Mouse (Mus musculus): ENCODE measurements around the gene Cenpb. TPM values are rescaled to one million over a fixed set of nuclear protein-coding genes. Genes with fewer than 3 reads are reported as not detected.

The Cenpb gene
- total RNA-seq, 1 experiment from 2014 or later: 17.4 TPM

DNA sequence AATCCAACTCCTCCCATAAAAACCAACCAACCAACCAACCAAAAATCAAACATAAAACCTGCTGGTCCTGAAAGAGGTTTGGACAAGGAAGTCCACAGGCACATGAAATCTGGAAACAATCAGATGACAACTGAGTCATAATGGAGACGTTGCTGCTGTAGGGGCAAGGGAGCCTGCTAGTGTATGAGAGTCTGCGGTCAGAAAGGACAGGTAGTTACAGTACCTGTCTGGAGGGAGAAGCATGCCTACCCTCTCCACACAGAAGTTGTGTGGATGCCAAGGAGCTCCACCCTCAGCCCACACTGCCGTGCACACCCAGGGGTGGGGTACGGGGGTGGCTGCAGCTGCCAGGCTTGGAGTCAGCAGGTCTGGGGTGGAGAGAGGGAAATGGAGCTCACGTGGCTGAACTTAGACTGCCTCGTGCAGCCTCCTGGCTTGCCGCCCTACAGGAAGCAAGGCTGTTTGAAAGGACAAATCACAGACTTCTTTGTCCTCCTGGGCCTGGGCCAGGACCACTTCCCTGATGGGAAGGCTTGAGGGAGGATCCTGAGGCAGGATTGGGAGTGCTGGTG is 24.6 kb upstream of the Cenpb start:
- peak; percentile 69 to 72 for ATAC-seq (replicated peaks in 1 of 2; ENCODE audit: insufficient read depth in 1 of 2, low FRiP score in 2 of 2, low TSS enrichment in 1 of 2, low read depth in 1 of 2, poor library complexity in 2 of 2, severe bottlenecking in 2 of 2)

DNA sequence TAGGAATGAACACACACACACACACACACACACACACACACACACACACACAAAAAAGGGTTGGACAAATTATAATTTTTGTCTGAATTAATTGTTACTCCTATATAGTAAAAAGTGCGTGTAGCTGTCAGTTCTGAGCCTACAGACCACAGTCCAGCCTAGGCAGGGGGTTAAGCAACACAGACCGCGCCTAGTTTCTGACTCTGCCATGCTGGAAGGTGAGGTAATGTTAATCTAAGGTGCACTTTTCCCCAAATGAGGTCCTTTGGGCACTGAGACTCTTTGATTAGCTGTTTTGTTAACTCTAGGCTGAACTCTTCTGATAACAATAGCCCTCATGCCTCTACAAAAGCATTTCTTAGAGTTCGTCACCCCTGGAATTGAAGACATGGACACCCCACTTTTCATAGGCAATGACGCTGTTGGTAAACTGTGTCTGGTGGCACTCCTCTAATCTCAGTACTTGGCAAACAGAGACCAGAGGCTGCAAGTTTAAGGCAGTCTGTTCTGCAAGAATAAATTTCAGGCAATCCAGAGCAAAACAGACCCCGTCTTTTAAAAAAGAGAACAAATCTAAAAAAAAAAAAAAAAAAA is 24.0 kb upstream of the Cenpb start:
- no peak for ATAC-seq (replicated peaks in 1 of 2; ENCODE audit: insufficient read depth in 1 of 2, low FRiP score in 2 of 2, low TSS enrichment in 1 of 2, low read depth in 1 of 2, poor library complexity in 2 of 2, severe bottlenecking in 2 of 2)

DNA sequence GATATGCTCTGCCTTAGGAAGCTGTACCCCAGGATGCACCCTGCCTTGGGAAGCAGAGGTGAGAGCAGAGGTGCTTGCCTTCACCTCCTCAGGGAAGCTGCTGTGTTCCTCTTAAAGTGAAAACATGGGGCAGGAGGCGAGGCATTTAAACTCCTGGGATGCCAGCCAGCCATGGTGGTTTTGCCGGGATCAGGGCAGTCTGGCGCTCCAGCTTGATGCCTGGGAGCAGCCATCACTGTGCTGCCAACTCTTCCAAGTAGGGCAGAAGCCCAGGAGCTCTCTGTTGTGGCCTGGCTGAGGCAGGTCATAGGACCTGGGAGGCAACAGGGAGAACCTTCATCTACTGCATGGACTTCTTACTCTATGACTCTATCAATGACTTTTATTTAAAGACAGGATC is 21.4 kb upstream of the Cenpb start:
- ATAC-seq (replicated peaks in 1 of 2; ENCODE audit: insufficient read depth in 1 of 2, low FRiP score in 2 of 2, low TSS enrichment in 1 of 2, low read depth in 1 of 2, poor library complexity in 2 of 2, severe bottlenecking in 2 of 2): no peak

DNA sequence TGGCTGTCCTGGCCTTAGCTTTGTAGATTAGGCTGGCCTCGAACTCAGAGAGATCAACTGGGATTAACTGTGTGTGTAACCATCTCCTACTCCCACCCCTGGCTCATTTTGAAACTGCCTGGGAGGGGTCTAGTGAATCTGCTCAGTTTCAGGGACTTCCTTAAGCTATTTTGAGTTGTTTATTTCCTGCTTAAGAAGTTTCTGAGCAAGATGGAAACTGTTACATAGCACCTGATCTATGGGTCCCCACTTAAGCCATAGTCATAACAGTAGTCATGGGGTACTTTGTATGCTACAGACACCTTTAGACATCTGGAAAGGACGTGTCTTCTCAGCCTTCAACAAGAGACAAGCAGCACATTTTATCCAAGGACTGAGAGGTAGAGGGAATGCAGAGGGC is 20.8 kb upstream of the Cenpb start:
- ATAC-seq (replicated peaks in 1 of 2; ENCODE audit: insufficient read depth in 1 of 2, low FRiP score in 2 of 2, low TSS enrichment in 1 of 2, low read depth in 1 of 2, poor library complexity in 2 of 2, severe bottlenecking in 2 of 2): no peak

DNA sequence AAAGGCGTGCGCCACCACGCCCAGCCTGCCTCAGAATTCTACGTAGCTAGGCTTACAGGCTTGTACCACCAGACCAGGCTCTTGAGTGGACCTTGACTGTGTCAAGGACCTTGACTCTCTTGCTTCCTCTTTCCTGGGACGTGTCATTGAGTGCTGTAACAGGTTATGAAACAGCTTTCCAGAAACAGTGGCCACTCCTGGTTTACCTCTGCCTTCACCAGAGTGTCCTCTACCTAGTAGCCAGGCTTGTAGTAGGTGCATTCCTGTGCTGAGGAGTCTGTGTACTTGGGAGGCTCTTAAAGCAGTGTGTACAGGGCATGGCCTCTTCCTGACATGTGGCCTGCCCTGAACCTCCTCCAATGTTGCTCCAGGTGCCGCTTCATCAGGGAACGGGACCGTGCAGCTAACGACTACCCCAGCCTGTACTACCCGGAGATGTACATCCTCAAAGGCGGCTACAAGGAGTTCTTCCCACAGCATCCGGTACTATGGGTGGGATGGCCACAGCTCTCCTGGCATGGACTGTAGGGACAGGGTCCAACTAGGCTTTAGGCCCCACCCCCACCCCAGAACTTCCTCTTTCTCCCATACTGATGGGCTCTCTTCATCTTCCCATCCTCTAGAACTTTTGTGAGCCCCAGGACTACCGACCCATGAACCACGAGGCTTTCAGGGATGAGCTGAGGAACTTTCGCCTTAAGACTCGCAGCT is 16.9 kb upstream of the Cenpb start:
- peak; percentile 66 to 78; a peak in 2 of 4 replicates for ATAC-seq (replicated peaks in 1 of 2; ENCODE audit: insufficient read depth in 1 of 2, low FRiP score in 2 of 2, low TSS enrichment in 1 of 2, low read depth in 1 of 2, poor library complexity in 2 of 2, severe bottlenecking in 2 of 2)

DNA sequence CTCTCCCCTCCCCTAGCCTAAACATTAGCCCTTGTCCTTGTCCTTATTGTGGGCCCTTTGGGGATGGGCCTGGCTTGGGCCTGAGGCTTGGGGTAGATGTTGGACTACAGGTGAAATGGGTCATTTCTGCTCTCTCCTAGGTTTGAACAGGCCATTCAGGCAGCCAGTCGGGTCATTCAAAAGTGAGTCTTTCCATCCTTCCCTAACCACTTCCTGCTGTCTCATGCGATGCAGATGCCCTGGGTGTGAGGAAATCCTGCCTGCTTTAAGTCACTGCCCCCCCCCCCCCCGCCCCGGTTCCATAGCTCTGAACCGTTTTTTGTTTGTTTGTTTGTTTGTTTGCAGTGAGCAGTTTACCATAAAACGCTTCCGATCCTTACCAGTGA is 11.1 kb upstream of the Cenpb start:
- no peak for ATAC-seq (replicated peaks in 1 of 2; ENCODE audit: insufficient read depth in 1 of 2, low FRiP score in 2 of 2, low TSS enrichment in 1 of 2, low read depth in 1 of 2, poor library complexity in 2 of 2, severe bottlenecking in 2 of 2)

DNA sequence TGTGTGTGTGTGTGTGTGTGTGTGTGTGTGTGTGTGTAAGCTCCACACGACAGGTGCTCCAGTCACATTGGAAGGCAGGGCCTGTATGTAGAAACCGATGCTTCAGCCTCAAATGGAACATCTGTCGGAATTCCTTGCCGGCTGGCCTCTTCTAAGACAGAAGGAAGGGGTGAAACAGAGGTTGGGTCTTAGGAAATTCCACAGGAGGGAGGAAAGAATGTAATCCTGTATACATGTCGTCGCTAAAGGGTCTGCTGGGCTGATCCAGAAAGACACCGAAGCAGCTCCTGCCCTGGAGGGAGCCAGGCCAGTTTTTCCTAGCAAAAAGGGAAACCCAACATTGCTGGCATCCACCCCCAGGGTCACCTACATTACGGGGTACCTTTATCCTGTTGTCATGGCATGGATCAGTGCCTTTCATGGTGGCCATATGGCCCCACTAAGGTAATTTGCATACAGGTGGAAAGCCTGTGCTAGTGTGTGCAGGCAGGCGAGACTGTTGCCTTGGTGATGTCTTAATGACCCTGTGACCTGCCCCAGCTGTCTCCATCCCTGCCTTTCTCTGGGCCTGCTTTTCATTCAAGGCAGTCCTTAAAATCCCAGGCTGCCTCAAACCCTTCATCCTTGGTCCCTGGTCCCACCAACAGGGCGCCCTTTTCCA is 10.6 kb upstream of the Cenpb start:
- ATAC-seq (replicated peaks in 1 of 2; ENCODE audit: insufficient read depth in 1 of 2, low FRiP score in 2 of 2, low TSS enrichment in 1 of 2, low read depth in 1 of 2, poor library complexity in 2 of 2, severe bottlenecking in 2 of 2): no peak

DNA sequence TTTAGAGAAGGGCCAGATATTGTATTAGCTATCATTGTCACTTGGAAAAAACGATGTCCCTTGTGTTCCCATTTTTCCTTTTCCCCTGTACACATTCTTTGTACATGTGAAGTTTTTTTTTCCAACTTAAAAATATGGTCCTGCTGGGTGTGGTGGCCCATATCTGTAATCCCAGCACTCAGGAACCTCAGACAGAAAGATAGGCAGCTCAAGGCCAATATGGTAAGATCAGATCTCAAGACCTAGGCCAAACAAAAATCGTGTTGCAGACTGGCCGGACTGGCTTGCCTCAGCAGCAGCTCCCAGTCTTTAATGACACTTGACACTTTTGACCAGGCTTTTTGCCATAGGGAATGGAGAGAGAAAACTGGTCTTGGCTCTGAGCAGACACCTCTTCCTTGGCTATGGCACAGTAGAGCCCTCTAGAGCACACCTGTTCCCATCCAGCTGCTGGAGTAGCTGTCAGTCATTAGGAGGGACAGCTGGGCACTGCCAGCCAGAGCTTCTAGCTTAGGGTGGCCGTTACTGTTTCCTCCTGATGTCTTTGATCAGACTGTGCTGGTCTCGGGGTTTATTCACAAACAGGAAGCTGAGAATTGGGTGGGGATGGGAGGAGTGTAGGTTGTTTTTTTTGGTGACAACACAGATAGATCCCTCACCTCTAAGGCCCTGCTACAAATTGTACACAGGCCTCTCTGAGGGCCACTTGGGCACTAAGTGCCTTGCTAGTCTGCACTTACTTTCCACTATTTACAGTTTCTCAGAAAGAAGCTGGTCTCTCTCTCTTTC is 9.8 kb upstream of the Cenpb start:
- ATAC-seq (replicated peaks in 1 of 2; ENCODE audit: insufficient read depth in 1 of 2, low FRiP score in 2 of 2, low TSS enrichment in 1 of 2, low read depth in 1 of 2, poor library complexity in 2 of 2, severe bottlenecking in 2 of 2): no peak

DNA sequence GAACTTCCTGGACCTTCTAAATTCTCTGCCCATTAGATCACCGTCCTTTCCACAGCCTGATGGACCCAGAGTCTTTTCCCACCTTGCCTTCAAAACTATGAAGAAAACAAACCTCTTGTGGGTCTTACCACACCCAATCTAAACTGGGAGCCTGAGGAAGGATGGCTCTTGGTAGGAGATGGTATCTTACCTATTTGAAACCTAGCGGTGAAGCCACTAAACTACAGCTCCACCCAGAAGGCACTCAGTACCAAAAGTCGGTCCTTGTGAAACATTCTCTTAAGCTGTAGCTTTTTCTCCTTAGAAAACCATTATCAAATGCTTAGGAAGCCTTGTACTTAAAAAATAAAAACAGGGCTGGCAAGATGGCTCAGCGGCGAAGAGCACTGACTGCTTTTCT is 8.4 kb upstream of the Cenpb start:
- ATAC-seq (replicated peaks in 1 of 2; ENCODE audit: insufficient read depth in 1 of 2, low FRiP score in 2 of 2, low TSS enrichment in 1 of 2, low read depth in 1 of 2, poor library complexity in 2 of 2, severe bottlenecking in 2 of 2): no peak

DNA sequence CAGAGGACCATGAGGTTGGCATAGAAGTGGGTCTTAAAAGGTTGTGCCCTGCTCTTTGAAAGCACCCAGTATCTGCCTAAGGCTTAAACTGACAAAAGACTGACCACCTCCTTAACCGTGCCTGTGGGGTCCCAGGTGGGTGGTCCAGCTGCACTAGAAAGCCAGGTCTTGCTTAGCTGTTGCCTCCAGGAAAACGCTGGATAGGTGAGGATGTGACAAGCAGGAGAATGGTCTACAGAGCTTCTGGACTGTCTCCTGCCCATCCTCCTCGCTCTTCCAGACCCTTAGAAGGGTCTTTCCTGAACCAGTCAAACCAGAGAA is 7.7 kb upstream of the Cenpb start:
- ATAC-seq (replicated peaks in 1 of 2; ENCODE audit: insufficient read depth in 1 of 2, low FRiP score in 2 of 2, low TSS enrichment in 1 of 2, low read depth in 1 of 2, poor library complexity in 2 of 2, severe bottlenecking in 2 of 2): no peak

DNA sequence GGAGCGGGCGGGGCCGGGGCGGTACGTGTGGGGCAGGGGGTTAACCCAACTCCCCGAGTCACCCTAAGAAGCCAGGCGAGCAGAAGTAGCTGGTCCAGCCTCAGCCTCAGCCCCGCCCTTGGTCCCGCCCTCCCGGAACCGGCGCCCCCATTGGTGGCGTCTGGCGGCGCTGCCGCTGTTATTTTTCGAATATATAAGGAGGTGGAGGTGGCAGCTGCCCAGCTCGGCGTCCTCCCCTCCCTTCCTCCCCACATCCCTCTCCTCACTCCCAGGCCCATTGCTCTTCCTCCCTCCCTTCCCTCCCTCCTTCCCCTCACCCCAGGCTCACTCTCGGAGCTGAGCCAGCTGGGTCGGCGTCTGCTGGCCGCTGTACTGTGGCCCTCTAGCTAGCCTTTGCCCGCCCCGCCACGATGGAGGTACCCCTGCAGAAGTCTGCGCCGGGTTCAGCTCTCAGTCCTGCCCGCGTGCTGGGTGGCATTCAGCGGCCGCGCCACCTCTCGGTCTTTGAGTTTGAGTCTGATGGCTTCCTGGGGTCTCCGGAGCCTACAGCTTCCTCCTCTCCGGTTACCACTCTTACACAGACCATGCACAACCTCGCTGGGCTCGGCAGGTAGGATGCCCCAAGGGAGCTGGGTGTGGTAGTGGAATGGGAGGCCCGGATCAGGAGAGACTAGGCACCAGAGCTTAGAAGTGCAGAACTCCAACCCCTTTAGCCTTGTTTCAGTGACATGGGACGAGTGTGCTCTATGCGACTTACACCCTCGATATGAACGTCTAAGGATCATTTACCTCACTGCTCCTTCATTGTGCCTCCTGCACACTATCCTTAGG is 7.1 kb upstream of the Cenpb start, which contains the start of the genes Cdc25b and Spef1:
Cdc25b (plus strand) TSS at position 179 of the 831 bp plus-strand sequence.
Spef1 (minus strand) TSS at position 512 of the 831 bp plus-strand sequence.
- peak; percentile 88 to 97 for ATAC-seq (replicated peaks in 1 of 2; ENCODE audit: insufficient read depth in 1 of 2, low FRiP score in 2 of 2, low TSS enrichment in 1 of 2, low read depth in 1 of 2, poor library complexity in 2 of 2, severe bottlenecking in 2 of 2)

DNA sequence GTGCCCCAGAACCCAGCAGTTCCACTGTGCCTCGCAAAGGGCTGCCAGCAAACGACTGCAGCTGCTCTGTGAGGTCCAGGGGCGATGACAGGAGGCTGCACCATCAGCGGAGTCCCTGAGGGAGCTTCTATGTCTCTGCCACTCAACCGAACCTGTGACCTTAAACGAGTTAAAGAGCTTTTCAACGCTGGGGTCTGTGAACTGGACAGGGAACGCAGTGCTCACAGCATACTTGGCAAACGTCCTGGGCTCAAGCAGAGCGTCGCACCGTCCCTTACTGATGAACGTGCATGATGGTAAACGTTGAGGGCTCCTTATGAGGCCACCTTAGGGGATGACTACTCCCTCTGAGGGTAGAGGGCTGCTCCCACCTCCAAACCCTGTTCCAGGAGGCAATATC is 6.5 kb upstream of the Cenpb start:
- ATAC-seq (replicated peaks in 1 of 2; ENCODE audit: insufficient read depth in 1 of 2, low FRiP score in 2 of 2, low TSS enrichment in 1 of 2, low read depth in 1 of 2, poor library complexity in 2 of 2, severe bottlenecking in 2 of 2): no peak; a peak in 1 of 4 replicates

DNA sequence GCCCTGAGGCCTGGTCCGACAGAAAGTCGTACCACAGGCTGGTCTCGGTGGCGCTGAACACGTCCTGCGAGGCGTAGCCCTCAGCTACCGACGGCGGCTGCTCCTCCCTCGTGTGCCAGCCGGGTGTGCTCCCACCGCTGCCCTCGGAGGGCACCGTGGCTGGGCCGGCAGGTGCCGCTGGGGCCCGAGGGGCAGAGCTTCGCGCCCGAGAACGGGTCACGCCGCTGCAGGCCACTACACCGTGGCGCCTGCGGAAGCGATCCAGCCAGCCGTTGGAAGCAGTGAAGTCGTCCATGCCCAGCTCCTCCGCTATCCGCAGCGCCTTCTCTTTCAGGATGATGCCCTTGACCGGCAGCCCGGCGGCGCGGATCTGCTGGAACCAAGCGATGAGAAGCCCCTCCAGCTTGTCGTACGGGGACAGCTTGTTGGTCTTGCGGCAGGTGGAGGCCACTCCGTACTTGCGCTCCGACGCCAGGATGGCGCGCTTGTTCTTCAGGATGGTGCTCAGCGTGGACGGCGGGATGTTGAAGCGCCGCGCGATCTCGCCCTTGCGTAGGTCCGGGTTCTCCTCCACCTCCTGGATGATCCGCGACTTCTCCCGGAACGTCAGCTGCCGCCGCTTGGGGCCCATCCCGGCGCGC is 501 bp downstream of the Cenpb start:
- peak; percentile 23 to 46; a peak in 2 of 4 replicates for ATAC-seq (replicated peaks in 1 of 2; ENCODE audit: insufficient read depth in 1 of 2, low FRiP score in 2 of 2, low TSS enrichment in 1 of 2, low read depth in 1 of 2, poor library complexity in 2 of 2, severe bottlenecking in 2 of 2)

DNA sequence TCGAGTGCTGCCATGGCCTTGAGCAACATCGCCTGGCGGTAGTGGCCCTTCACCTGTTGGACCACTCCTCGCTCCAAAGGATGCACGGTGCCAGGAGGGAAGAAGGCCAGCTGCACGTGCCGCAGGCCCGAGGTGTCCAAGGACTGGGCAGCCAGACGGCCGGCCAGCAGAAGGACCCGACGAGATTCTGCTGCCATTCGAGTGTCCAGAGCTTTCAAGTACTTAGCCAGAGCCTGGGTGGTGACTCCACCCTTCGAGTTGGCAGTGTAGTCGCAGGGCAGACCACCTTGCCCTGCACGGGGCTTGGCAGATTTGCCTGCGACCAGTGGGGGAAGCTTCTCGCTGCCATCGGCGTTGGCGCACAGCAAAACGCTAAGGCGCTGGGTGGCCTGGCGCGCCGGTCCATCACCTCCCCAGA is 1.0 kb downstream of the Cenpb start:
- 0 out of 4 replicates have a peak, but pooled peaks of 1 of the 2 experiments have one; percentile 1 for ATAC-seq (replicated peaks in 1 of 2; ENCODE audit: insufficient read depth in 1 of 2, low FRiP score in 2 of 2, low TSS enrichment in 1 of 2, low read depth in 1 of 2, poor library complexity in 2 of 2, severe bottlenecking in 2 of 2)

DNA sequence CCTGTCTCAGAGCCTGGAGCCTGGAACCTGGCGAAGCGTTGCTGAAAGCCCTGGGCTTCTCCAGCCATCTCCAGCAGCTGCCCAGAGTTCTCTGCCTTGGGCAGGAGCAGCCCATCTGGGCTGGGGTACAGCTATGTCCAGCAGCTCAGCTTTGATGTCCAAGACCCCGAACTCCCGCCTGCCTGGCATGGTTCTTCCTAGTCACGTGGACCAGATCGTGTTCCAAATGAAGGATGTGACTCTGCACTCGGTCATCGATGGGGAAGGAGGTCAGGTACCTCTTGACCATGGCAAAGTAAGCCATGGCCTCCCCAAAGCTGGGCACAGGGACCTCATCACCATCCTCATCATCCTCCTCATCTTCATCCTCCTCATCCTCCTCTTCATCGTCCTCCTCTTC is 1.9 kb downstream of the Cenpb start:
- ATAC-seq (replicated peaks in 1 of 2; ENCODE audit: insufficient read depth in 1 of 2, low FRiP score in 2 of 2, low TSS enrichment in 1 of 2, low read depth in 1 of 2, poor library complexity in 2 of 2, severe bottlenecking in 2 of 2): no peak

DNA sequence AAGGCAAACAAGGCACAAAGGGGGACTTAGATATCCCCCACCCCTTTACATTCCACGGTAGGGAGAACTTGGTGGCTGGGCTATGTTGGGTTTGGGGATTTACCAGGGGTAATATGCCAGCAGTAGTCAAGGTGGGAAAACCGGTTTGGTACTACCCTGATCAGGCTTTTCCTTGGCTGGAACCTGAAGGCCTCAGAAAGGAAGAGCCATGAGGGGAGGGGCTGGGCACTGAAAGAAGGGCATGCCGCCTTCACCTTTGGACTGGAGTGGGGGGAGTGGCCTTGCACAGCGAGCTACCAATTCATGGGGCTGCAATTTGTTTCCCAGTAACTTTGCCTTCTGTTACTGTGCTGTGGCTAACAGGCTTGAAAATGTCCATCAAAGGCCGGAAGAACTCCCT is 3.4 kb downstream of the Cenpb start:
- no peak for ATAC-seq (replicated peaks in 1 of 2; ENCODE audit: insufficient read depth in 1 of 2, low FRiP score in 2 of 2, low TSS enrichment in 1 of 2, low read depth in 1 of 2, poor library complexity in 2 of 2, severe bottlenecking in 2 of 2)

Measured in hematopoietic stem cell, adult 5-6 weeks (primary cell).